Mouse (Mus musculus): ENCODE measurements around the gene Lrrc17. TPM values are rescaled to one million over a fixed set of nuclear protein-coding genes. Genes with fewer than 3 reads are reported as not detected.
A peak's percentile ranks its signal among the peaks of the same experiment; 100 is the strongest.

The Lrrc17 gene
- polyA plus RNA-seq, 1 experiment from 2014 or later = 15.3 TPM

- Histone ChIP-seq H3K4me3 (ENCODE audit: low read depth, low read length) (no peak overlapping the region), H3K9ac (ENCODE audit: low read length) (no peak overlapping the region), H3K4me2 (ENCODE audit: low read depth, low read length, severe bottlenecking) (no peak overlapping the region), H3K27me3 (ENCODE audit: control insufficient read depth, insufficient read depth, low read length) (no peaks in the 10 kb centered on the region), H3K27ac (ENCODE audit: low read depth, low read length) (no peak overlapping the region), H3K9me3 (ENCODE audit: control insufficient read depth, low read length) (no peaks in the 10 kb centered on the region), H3K36me3 (ENCODE audit: control insufficient read depth, insufficient read depth, low read length) (no peaks in the 10 kb centered on the region), H3K4me1 (replicated peaks; ENCODE audit: control insufficient read depth, insufficient read depth, low read length) (no peaks in the 10 kb centered on the region)
- ATAC-seq (replicated peaks; ENCODE audit: low FRiP score) (no peak), DNase-seq (ENCODE audit: low spot score) (no peak)
- WGBS = 89% methylated on average over 13 of the region's 13 CpGs
Measured at GRCm38 (mm10) chr5:21502936-21503610, 40.3 kb upstream of the Lrrc17 start.

GRCm38 (mm10) chr5:21505159-21505558, 38.2 kb upstream of the Lrrc17 start:
- ATAC-seq (replicated peaks; ENCODE audit: low FRiP score) (no peak), DNase-seq (ENCODE audit: low spot score) (no peak)
- Histone ChIP-seq H3K4me3 (ENCODE audit: low read depth, low read length) (no peak overlapping the region), H3K27me3 (ENCODE audit: control insufficient read depth, insufficient read depth, low read length) (no peaks in the 10 kb centered on the region), H3K9me3 (ENCODE audit: control insufficient read depth, low read length) (no peaks in the 10 kb centered on the region), H3K4me1 (replicated peaks; ENCODE audit: control insufficient read depth, insufficient read depth, low read length) (no peaks in the 10 kb centered on the region), H3K27ac (ENCODE audit: low read depth, low read length) (no peak overlapping the region), H3K4me2 (ENCODE audit: low read depth, low read length, severe bottlenecking) (no peak overlapping the region), H3K36me3 (ENCODE audit: control insufficient read depth, insufficient read depth, low read length) (no peaks in the 10 kb centered on the region), H3K9ac (ENCODE audit: low read length) (no peak overlapping the region)
- 90% methylated on average over 8 of the region's 8 CpGs for WGBS

- ATAC-seq (replicated peaks; ENCODE audit: low FRiP score) = no peak
- Histone ChIP-seq H3K4me2 (ENCODE audit: low read depth, low read length, severe bottlenecking) (no peak overlapping the region), H3K9me3 (ENCODE audit: control insufficient read depth, low read length) (no peaks in the 10 kb centered on the region), H3K4me1 (replicated peaks; ENCODE audit: control insufficient read depth, insufficient read depth, low read length) (no peaks in the 10 kb centered on the region), H3K9ac (ENCODE audit: low read length) (no peak overlapping the region), H3K27me3 (ENCODE audit: control insufficient read depth, insufficient read depth, low read length) (no peaks in the 10 kb centered on the region), H3K4me3 (ENCODE audit: low read depth, low read length) (no peak overlapping the region), H3K36me3 (ENCODE audit: control insufficient read depth, insufficient read depth, low read length) (no peaks in the 10 kb centered on the region), H3K27ac (ENCODE audit: low read depth, low read length) (no peak overlapping the region)
- DNase-seq (ENCODE audit: low spot score) = no peak
- WGBS = 77% methylated on average over 1 of the region's 1 CpGs
Measured at GRCm38 (mm10) chr5:21506887-21507286, 36.5 kb upstream of the Lrrc17 start.

GRCm38 (mm10) chr5:21509801-21510200, 33.6 kb upstream of the Lrrc17 start:
- Histone ChIP-seq H3K9me3 (ENCODE audit: control insufficient read depth, low read length) (no peaks in the 10 kb centered on the region), H3K4me2 (ENCODE audit: low read depth, low read length, severe bottlenecking) (no peak overlapping the region), H3K27me3 (ENCODE audit: control insufficient read depth, insufficient read depth, low read length) (no peaks in the 10 kb centered on the region), H3K4me3 (ENCODE audit: low read depth, low read length) (no peak overlapping the region), H3K4me1 (replicated peaks; ENCODE audit: control insufficient read depth, insufficient read depth, low read length) (no peaks in the 10 kb centered on the region), H3K36me3 (ENCODE audit: control insufficient read depth, insufficient read depth, low read length) (no peaks in the 10 kb centered on the region), H3K9ac (ENCODE audit: low read length) (no peak overlapping the region), H3K27ac (ENCODE audit: low read depth, low read length) (no peak overlapping the region)
- no peak for ATAC-seq (replicated peaks; ENCODE audit: low FRiP score)
- 84% methylated on average over 4 of the region's 4 CpGs for WGBS
- DNase-seq (ENCODE audit: low spot score) = no peak

- H3K27ac ChIP-seq (ENCODE audit: low read depth, low read length) = no peak overlapping the region
- H3K36me3 ChIP-seq (ENCODE audit: control insufficient read depth, insufficient read depth, low read length) = no peaks in the 10 kb centered on the region
- H3K9ac ChIP-seq (ENCODE audit: low read length) = no peak overlapping the region
- no peak overlapping the region for H3K4me2 ChIP-seq (ENCODE audit: low read depth, low read length, severe bottlenecking)
- 76% methylated on average over 10 of the region's 10 CpGs for WGBS
- ATAC-seq (replicated peaks; ENCODE audit: low FRiP score) (no peak), DNase-seq (ENCODE audit: low spot score) (no peak)
- H3K4me3 ChIP-seq (ENCODE audit: low read depth, low read length) = no peak overlapping the region
- no peaks in the 10 kb centered on the region for H3K4me1 ChIP-seq (replicated peaks; ENCODE audit: control insufficient read depth, insufficient read depth, low read length)
- no peaks in the 10 kb centered on the region for H3K27me3 ChIP-seq (ENCODE audit: control insufficient read depth, insufficient read depth, low read length)
- H3K9me3 ChIP-seq (ENCODE audit: control insufficient read depth, low read length) = no peaks in the 10 kb centered on the region
Measured at GRCm38 (mm10) chr5:21513363-21513762, 30.0 kb upstream of the Lrrc17 start.

GRCm38 (mm10) chr5:21517562-21517961, 25.8 kb upstream of the Lrrc17 start:
- no peak overlapping the region for H3K4me2 ChIP-seq (ENCODE audit: low read depth, low read length, severe bottlenecking)
- no peaks in the 10 kb centered on the region for H3K36me3 ChIP-seq (ENCODE audit: control insufficient read depth, insufficient read depth, low read length)
- H3K9ac ChIP-seq (ENCODE audit: low read length) = no peak overlapping the region
- no peak overlapping the region for H3K27ac ChIP-seq (ENCODE audit: low read depth, low read length)
- no peak overlapping the region for H3K4me3 ChIP-seq (ENCODE audit: low read depth, low read length)
- ATAC-seq (replicated peaks; ENCODE audit: low FRiP score) (no peak), DNase-seq (ENCODE audit: low spot score) (no peak)
- H3K27me3 ChIP-seq (ENCODE audit: control insufficient read depth, insufficient read depth, low read length) = no peaks in the 10 kb centered on the region
- H3K9me3 ChIP-seq (ENCODE audit: control insufficient read depth, low read length) = no peaks in the 10 kb centered on the region
- WGBS = 96% methylated on average over 2 of the region's 2 CpGs
- no peaks in the 10 kb centered on the region for H3K4me1 ChIP-seq (replicated peaks; ENCODE audit: control insufficient read depth, insufficient read depth, low read length)

GRCm38 (mm10) chr5:21518207-21518606, 25.2 kb upstream of the Lrrc17 start:
- Histone ChIP-seq H3K27ac (ENCODE audit: low read depth, low read length) (no peak overlapping the region), H3K27me3 (ENCODE audit: control insufficient read depth, insufficient read depth, low read length) (no peaks in the 10 kb centered on the region), H3K36me3 (ENCODE audit: control insufficient read depth, insufficient read depth, low read length) (no peaks in the 10 kb centered on the region), H3K4me3 (ENCODE audit: low read depth, low read length) (no peak overlapping the region), H3K4me2 (ENCODE audit: low read depth, low read length, severe bottlenecking) (no peak overlapping the region), H3K4me1 (replicated peaks; ENCODE audit: control insufficient read depth, insufficient read depth, low read length) (no peaks in the 10 kb centered on the region), H3K9ac (ENCODE audit: low read length) (no peak overlapping the region), H3K9me3 (ENCODE audit: control insufficient read depth, low read length) (no peaks in the 10 kb centered on the region)
- 77% methylated on average over 4 of the region's 4 CpGs for WGBS
- ATAC-seq (replicated peaks; ENCODE audit: low FRiP score) (0 out of 2 replicates have a peak, but pooled peaks have one; percentile 10), DNase-seq (ENCODE audit: low spot score) (no peak)

GRCm38 (mm10) chr5:21519166-21519565, 24.2 kb upstream of the Lrrc17 start:
- no peaks in the 10 kb centered on the region for H3K9me3 ChIP-seq (ENCODE audit: control insufficient read depth, low read length)
- WGBS = 80% methylated on average over 3 of the region's 3 CpGs
- ATAC-seq (replicated peaks; ENCODE audit: low FRiP score) = no peak
- no peak overlapping the region for H3K9ac ChIP-seq (ENCODE audit: low read length)
- H3K4me2 ChIP-seq (ENCODE audit: low read depth, low read length, severe bottlenecking) = no peak overlapping the region
- H3K27ac ChIP-seq (ENCODE audit: low read depth, low read length) = no peak overlapping the region
- DNase-seq (ENCODE audit: low spot score) = no peak
- H3K36me3 ChIP-seq (ENCODE audit: control insufficient read depth, insufficient read depth, low read length) = no peaks in the 10 kb centered on the region
- H3K4me3 ChIP-seq (ENCODE audit: low read depth, low read length) = no peak overlapping the region
- H3K4me1 ChIP-seq (replicated peaks; ENCODE audit: control insufficient read depth, insufficient read depth, low read length) = no peaks in the 10 kb centered on the region
- no peaks in the 10 kb centered on the region for H3K27me3 ChIP-seq (ENCODE audit: control insufficient read depth, insufficient read depth, low read length)

GRCm38 (mm10) chr5:21526835-21527485, 16.4 kb upstream of the Lrrc17 start:
- Histone ChIP-seq H3K4me2 (ENCODE audit: low read depth, low read length, severe bottlenecking) (no peak overlapping the region), H3K36me3 (ENCODE audit: control insufficient read depth, insufficient read depth, low read length) (no peaks in the 10 kb centered on the region), H3K9ac (ENCODE audit: low read length) (no peak overlapping the region), H3K9me3 (ENCODE audit: control insufficient read depth, low read length) (no peaks in the 10 kb centered on the region; the same call in 1 of the 2 replicates), H3K4me3 (ENCODE audit: low read depth, low read length) (no peak overlapping the region), H3K27ac (ENCODE audit: low read depth, low read length) (no peak overlapping the region), H3K27me3 (ENCODE audit: control insufficient read depth, insufficient read depth, low read length) (no peaks in the 10 kb centered on the region), H3K4me1 (replicated peaks; ENCODE audit: control insufficient read depth, insufficient read depth, low read length) (no peaks in the 10 kb centered on the region)
- WGBS = 51% methylated on average over 11 of the region's 11 CpGs
- ATAC-seq (replicated peaks; ENCODE audit: low FRiP score) (no peak), DNase-seq (ENCODE audit: low spot score) (no peak)

Measured in forebrain, embryonic 11.5 days (tissue).